Comparison of ENCODE assay signal across 8 mouse cellular contexts in the genomic region with DNA sequence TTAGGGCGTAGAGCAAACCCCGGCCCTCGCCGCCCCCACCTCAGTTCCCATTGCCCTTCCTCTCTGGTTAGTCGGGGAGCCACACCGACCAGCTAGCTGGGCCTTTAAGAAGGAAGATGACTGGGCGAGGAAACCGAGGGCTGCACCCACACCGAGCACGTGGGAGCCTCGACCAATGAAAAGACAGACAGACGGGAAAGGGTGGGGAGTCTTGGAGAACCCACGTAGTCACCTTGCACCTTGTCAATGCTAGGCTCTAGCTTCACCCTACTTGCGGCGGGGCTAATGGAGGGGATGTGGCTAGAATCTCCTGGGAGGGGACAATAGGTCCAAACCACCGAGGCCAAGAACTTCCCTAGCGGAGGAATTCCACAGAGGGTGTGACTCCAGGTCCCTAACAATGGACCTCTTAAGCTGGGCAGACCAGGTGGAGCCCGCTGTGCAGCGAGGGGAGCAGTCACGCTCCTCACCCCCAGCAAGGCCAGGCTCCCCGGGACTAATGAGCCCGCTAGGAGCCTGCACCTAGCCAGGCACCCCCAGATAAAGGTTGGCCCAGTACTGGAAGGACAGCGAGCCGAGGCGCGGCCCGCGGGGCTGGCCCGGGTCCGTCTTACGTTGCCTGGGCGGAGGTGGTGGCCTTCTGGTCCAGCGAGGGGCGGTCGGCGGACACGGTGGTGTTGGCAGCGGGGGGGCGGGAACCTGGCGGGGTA. TPM values are rescaled to one million over a fixed set of nuclear protein-coding genes. Genes with fewer than 3 reads are reported as not detected.
DNase-seq lines count a peak whose midpoint lies in the region; ATAC-seq and TF ChIP-seq lines count a peak whose summit lies in the region.

No protein-coding gene starts in this region.

- H3K4me2 ChIP-seq in forebrain, postnatal 0 days (ENCODE audit: low read depth), result peak overlapping the region; percentile 95

- H3K9ac ChIP-seq in forebrain, postnatal 0 days, result peak overlapping the region; percentile 68

- peaks cover 7% of the 10 kb centered on the region; the same call in 1 of the 2 replicates for H3K4me1 ChIP-seq in cerebellum, adult 2 months (ENCODE audit: control insufficient read depth, insufficient read depth, low read length)
- 0 out of 2 replicates have a peak, but pooled peaks cover 10% of the 10 kb centered on the region for H3K4me1 ChIP-seq in forebrain, postnatal 0 days (ENCODE audit: insufficient read depth)
- H3K4me1 ChIP-seq in lung, adult 2 months (ENCODE audit: control insufficient read depth, insufficient read depth, low read length), result peaks cover 13% of the 10 kb centered on the region
- peaks cover 26% of the 10 kb centered on the region for H3K4me1 ChIP-seq in thymus, adult 2 months (replicated peaks; ENCODE audit: control insufficient read depth, insufficient read depth, low read length)

- under 1% methylated on average over 40 of the region's 40 CpGs for WGBS in cerebellum, adult 2 months
- 3% methylated on average over 40 of the region's 40 CpGs for WGBS in forebrain, postnatal 0 days
- WGBS in lung, adult 2 months, result 1% methylated on average over 39 of the region's 40 CpGs
- WGBS in thymus, adult 2 months, result 1% methylated on average over 40 of the region's 40 CpGs

- peak overlapping the region; percentile 72 for H3K4me3 ChIP-seq in cerebellum, adult 2 months (replicated peaks; ENCODE audit: insufficient read depth, low read depth, low read length)
- peak overlapping the region; percentile 72 for H3K4me3 ChIP-seq in forebrain, postnatal 0 days (ENCODE audit: low read depth, low read length)
- H3K4me3 ChIP-seq in layer of hippocampus, adult 2 months, result peak overlapping the region; percentile 86
- peak overlapping the region; percentile 62 for H3K4me3 ChIP-seq in lung, adult 2 months (replicated peaks; ENCODE audit: extremely low read depth, low read depth, low read length)
- peak overlapping the region; percentile 65 for H3K4me3 ChIP-seq in thymus, adult 2 months (ENCODE audit: control insufficient read depth, insufficient read depth, low read length)

- H3K27ac ChIP-seq in cerebellum, adult 2 months (ENCODE audit: insufficient read depth, low read length), result peak overlapping the region; percentile 30; the same call in 1 of the 2 replicates
- peak overlapping the region; percentile 79 for H3K27ac ChIP-seq in forebrain, postnatal 0 days (ENCODE audit: low read depth, low read length)
- peak overlapping the region; percentile 88 for H3K27ac ChIP-seq in layer of hippocampus, adult 2 months
- H3K27ac ChIP-seq in thymus, adult 2 months (ENCODE audit: control insufficient read depth, insufficient read depth, low read length), result no peak overlapping the region

- peak; percentile 71; the same call in 1 of the 2 replicates for TF ChIP-seq POLR2A in cerebellum, adult 2 months (IDR thresholded peaks at IDR 0.05; ENCODE audit: borderline replicate concordance, insufficient read depth, low read length)
- TF ChIP-seq POLR2A in lung, adult 2 months (IDR thresholded peaks at IDR 0.05; ENCODE audit: borderline replicate concordance, extremely low read depth, low read depth, low read length), result peak; percentile 72; the same call in 1 of the 2 replicates
- TF ChIP-seq POLR2A in thymus, adult 2 months (IDR thresholded peaks at IDR 0.05; ENCODE audit: control insufficient read depth, extremely low read depth, insufficient read depth, low read length, poor library complexity), result peak; percentile 57; the same call in 1 of the 2 replicates

- no peak for TF ChIP-seq CTCF in cerebellum, adult 2 months (IDR thresholded peaks at IDR 0.05; ENCODE audit: borderline replicate concordance, insufficient read depth, low read depth, low read length)
- no peak for TF ChIP-seq CTCF in forebrain, postnatal 0 days (IDR thresholded peaks at IDR 0.05; ENCODE audit: low read depth)
- no peak for TF ChIP-seq CTCF in layer of hippocampus, adult 2 months (conservative IDR thresholded peaks at IDR 0.05)
- TF ChIP-seq CTCF in lung, adult 2 months (IDR thresholded peaks at IDR 0.05; ENCODE audit: insufficient read depth, low read length), result no peak
- 0 out of 2 replicates have a peak, but pooled peaks have one; percentile 9 for TF ChIP-seq CTCF in thymus, adult 2 months (IDR thresholded peaks at IDR 0.05; ENCODE audit: borderline replicate concordance, control insufficient read depth, extremely low read depth, insufficient read depth, low read length, poor library complexity)

- intact Hi-C loops in heart, postnatal 36 days (cut with DNase I), result loop anchor here (2.0 kb wide), 2 partner anchors 75 to 127 kb away; a partner anchor contains a TSS

- DNase-seq in MEL-GATA-1-ER (ENCODE audit: extremely low read depth, low read depth), result peak; percentile 97
- peak; percentile 88 to 92 for DNase-seq in cerebellum, adult 2 months
- peak; percentile 89 for DNase-seq in forebrain, postnatal 0 days
- peak; percentile 83 to 86 for DNase-seq in heart, postnatal 36 days
- peak; percentile 84 to 92 for DNase-seq in layer of hippocampus, adult 2 months (ENCODE audit: low spot score in 2 of 2)
- DNase-seq in lung, adult 2 months, result peak; percentile 91
- DNase-seq in thymus, adult 2 months, result peak; percentile 86

- H3K27me3 ChIP-seq in cerebellum, adult 2 months (ENCODE audit: control insufficient read depth, insufficient read depth, low read length), result no peaks in the 10 kb centered on the region
- no peaks in the 10 kb centered on the region for H3K27me3 ChIP-seq in forebrain, postnatal 0 days (ENCODE audit: insufficient read depth, low read length)
- H3K27me3 ChIP-seq in thymus, adult 2 months (ENCODE audit: control insufficient read depth, insufficient read depth, low read length), result peaks cover 8% of the 10 kb centered on the region; the same call in 1 of the 2 replicates

- peaks cover 48% of the 10 kb centered on the region for H3K36me3 ChIP-seq in forebrain, postnatal 0 days (ENCODE audit: insufficient read depth)
- H3K36me3 ChIP-seq in thymus, adult 2 months (ENCODE audit: control insufficient read depth, insufficient read depth, low read length), result no peaks in the 10 kb centered on the region

- ATAC-seq in forebrain, postnatal 0 days, result peak; percentile 77
- ATAC-seq in neutrophil, adult 5-6 weeks (ENCODE audit: extremely low read depth, insufficient number of reproducible peaks, low FRiP score, poor library complexity, severe bottlenecking), result peak; percentile 87

- no peaks in the 10 kb centered on the region for H3K9me3 ChIP-seq in forebrain, postnatal 0 days (ENCODE audit: low read length)

RNA-seq across cellular contexts. Expression of a gene that starts 3.1 kb away (rescaled TPM):
- 164 and 169 TPM in 2 replicates for polyA plus RNA-seq in cerebellum, adult 2 months (2012; rRNA removed)
- total RNA-seq in forebrain, postnatal 0 days (2014; rRNA removed), result 148 and 158 TPM in 2 replicates
- 86.1 and 101 TPM in 2 replicates for polyA plus RNA-seq in forebrain, postnatal 0 days (2015; fragmentation: Nextera tagmentation; extraction: Ambion mirVana)
- 10 to 100 TPM; 24.4 to 25.1 TPM for total RNA-seq in heart, postnatal 36 days (2021)
- total RNA-seq in layer of hippocampus, adult 2 months (2021), result 100 to 1,000 TPM; 136 to 139 TPM
- 56.3 and 61.3 TPM in 2 replicates for polyA plus RNA-seq in lung, adult 2 months (2012; rRNA removed)
- 29.6 and 30.8 TPM in 2 replicates for total RNA-seq in neutrophil, adult 5-6 weeks (2017)
- polyA plus RNA-seq in thymus, adult 2 months (2012; rRNA removed), result 45.8 and 50.9 TPM in 2 replicates

RNA-seq across cellular contexts. Expression of a gene that starts 10.9 kb away (rescaled TPM):
- polyA plus RNA-seq in cerebellum, adult 2 months (2012; rRNA removed), result 0.03 TPM in 1 of 2 replicates, not detected in the other
- not detected in 2 replicates for total RNA-seq in forebrain, postnatal 0 days (2014; rRNA removed)
- polyA plus RNA-seq in forebrain, postnatal 0 days (2015; fragmentation: Nextera tagmentation; extraction: Ambion mirVana), result not detected in 2 replicates
- total RNA-seq in heart, postnatal 36 days (2021), result not detected
- under 1 TPM in 1 of 2 experiments, not detected in 1; 0.18 TPM for total RNA-seq in layer of hippocampus, adult 2 months (2021)
- polyA plus RNA-seq in lung, adult 2 months (2012; rRNA removed), result not detected in 2 replicates
- total RNA-seq in neutrophil, adult 5-6 weeks (2017), result not detected in 2 replicates
- polyA plus RNA-seq in thymus, adult 2 months (2012; rRNA removed), result not detected in 2 replicates

RNA-seq across cellular contexts. Expression of a gene that starts 11.7 kb away (rescaled TPM):
- 107 and 113 TPM in 2 replicates for polyA plus RNA-seq in cerebellum, adult 2 months (2012; rRNA removed)
- total RNA-seq in forebrain, postnatal 0 days (2014; rRNA removed), result 421 and 510 TPM in 2 replicates
- polyA plus RNA-seq in forebrain, postnatal 0 days (2015; fragmentation: Nextera tagmentation; extraction: Ambion mirVana), result 435 and 441 TPM in 2 replicates
- total RNA-seq in heart, postnatal 36 days (2021), result 10 to 100 TPM; 20.0 to 20.7 TPM
- 10 to 100 TPM; 72.5 to 78.4 TPM for total RNA-seq in layer of hippocampus, adult 2 months (2021)
- 81.2 and 128 TPM in 2 replicates for polyA plus RNA-seq in lung, adult 2 months (2012; rRNA removed)
- total RNA-seq in neutrophil, adult 5-6 weeks (2017), result 20.7 and 26.5 TPM in 2 replicates
- polyA plus RNA-seq in thymus, adult 2 months (2012; rRNA removed), result 58.1 and 71.6 TPM in 2 replicates

RNA-seq across cellular contexts. Expression of a gene that starts 45.9 kb away (rescaled TPM):
- 0.03 and 0.07 TPM in 2 replicates for polyA plus RNA-seq in cerebellum, adult 2 months (2012; rRNA removed)
- 0.08 and 0.76 TPM in 2 replicates for total RNA-seq in forebrain, postnatal 0 days (2014; rRNA removed)
- 0.19 TPM in 1 of 2 replicates, not detected in the other for polyA plus RNA-seq in forebrain, postnatal 0 days (2015; fragmentation: Nextera tagmentation; extraction: Ambion mirVana)
- total RNA-seq in heart, postnatal 36 days (2021), result not detected
- total RNA-seq in layer of hippocampus, adult 2 months (2021), result not detected
- 0.94 and 1.1 TPM in 2 replicates for polyA plus RNA-seq in lung, adult 2 months (2012; rRNA removed)
- total RNA-seq in neutrophil, adult 5-6 weeks (2017), result not detected in 2 replicates
- polyA plus RNA-seq in thymus, adult 2 months (2012; rRNA removed), result 2.2 and 2.7 TPM in 2 replicates
